Mouse (Mus musculus) embryo, embryonic 11.5 days (tissue): ENCODE measurements around the gene Gzmd.
"Not testable (repeated sequence)": the region's sequence is repeated elsewhere in the genome, so short reads cannot be mapped to it uniquely, and the experiment has no call there.

Experiments
- DNase-seq: peaks from one replicate; pipeline ENCODE4 v3.0.0-alpha.2; 2012; ENCODE audit warnings: low read depth, low spot score

Gzmd gene

DNA sequence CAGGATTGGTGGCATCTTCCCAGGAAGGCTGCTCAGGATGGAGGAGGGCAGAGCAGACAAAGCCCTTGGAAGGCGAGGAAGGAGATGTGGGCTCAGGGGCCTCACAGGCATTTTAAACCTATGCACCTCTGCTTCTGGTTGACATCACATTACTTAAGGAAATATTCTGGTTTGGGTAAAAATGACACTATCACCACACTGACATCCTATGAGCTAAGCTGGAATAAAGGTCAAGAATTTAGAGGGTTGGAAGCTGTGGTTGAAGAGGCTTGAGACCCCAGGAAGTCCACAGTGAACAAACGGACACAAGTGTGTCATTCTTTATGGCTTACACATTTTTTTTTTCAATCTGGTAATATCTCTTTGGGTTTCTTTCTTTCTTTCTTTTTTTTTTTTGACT is at the start of gene Gzmd:
Gzmd (minus strand) TSS at position 101 of the 400 bp plus-strand sequence.
- not testable (repeated sequence) for DNase-seq

DNA sequence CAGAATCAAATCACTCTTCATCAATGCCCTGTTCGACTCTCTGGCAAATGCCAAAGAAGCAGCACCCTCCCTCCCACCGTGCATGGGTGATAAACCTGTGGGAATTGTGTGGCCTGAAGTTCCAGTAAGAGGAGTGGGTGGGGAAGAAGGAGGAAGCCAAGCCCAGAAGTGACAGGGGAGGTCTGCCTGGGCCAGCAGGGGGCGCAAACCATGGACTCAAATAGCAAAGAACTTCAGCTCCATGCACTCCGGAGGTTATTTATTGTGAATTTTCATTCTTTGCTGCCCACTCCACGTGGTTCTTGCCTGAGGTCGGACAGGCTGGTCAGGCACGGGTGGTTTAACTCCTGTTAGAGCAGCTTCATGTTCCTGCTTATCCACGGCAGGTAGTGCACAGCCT is 45.2 kb upstream of the Gzmd start:
- DNase-seq, result peak; percentile 11

DNA sequence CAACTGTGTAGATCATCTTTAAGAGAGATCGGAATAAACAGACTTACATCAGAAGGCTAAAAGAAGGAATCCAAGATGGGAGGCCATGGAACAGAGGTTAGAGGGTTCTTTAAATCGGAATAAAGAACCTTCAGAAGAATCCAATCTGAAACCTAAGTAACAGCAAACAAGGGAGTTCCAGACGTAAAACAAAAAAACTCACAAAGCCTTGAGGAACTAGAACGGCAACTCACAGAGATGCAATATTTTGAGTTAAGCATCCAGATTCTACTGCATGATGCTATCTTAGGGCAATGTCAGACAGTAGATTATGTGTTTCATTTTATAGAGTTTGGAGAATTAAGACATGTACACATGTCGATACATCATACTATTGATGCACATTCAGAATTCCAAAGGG is 42.1 kb upstream of the Gzmd start, which contains the start of gene Gzmn:
Gzmn (minus strand) TSS at position 101 of the 400 bp plus-strand sequence.
- no peak for DNase-seq

DNA sequence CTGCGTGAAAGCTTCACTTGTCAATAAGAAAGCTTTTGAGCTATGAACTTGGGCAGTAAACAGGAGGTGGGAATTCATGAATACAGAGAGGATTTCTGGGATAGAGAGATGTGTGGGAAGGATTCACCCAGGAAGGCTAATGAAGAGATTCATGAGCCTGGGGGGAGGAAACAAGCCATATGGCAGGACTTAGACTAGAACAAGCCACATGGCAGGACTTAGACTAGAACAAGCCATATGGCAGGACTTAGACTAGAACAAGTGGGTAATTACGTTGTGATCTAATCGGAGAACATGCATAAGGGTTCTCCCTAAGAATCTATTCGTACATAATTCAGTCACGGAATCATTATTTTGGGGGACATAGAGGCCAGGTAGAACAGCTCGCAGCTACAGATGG is 41.0 kb upstream of the Gzmd start:
- DNase-seq, result no peak

GRCm38 (mm10) chr14:56172744-56173143 is 40.3 kb upstream of the Gzmd start:
- no peak for DNase-seq

DNA sequence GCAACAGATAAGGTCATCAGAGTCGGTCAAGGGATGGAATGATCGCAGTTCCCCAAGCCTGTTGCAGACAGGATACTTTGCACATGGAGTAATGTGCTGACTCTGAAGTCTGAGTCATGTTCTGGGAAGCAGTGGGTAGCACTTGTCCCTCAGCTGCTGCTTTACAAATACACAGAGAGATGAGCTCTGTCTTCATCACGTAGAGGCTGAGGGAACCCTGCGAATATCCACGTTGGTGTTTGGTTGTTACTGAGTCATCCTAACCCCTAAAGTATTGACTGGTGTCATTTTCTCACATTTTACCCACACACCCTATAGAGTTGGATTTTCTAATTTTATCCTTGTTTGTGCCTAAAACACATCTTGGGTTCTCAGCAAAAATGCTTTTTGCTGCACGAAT is 35.6 kb upstream of the Gzmd start:
- DNase-seq, result no peak

GRCm38 (mm10) chr14:56162109-56162508 is 29.7 kb upstream of the Gzmd start:
- no peak for DNase-seq

GRCm38 (mm10) chr14:56159479-56159878 is 27.1 kb upstream of the Gzmd start, which contains the start of gene Gzmg:
Gene Gzmg (minus strand): TSS chr14:56159579.
- not testable (repeated sequence) for DNase-seq

DNA sequence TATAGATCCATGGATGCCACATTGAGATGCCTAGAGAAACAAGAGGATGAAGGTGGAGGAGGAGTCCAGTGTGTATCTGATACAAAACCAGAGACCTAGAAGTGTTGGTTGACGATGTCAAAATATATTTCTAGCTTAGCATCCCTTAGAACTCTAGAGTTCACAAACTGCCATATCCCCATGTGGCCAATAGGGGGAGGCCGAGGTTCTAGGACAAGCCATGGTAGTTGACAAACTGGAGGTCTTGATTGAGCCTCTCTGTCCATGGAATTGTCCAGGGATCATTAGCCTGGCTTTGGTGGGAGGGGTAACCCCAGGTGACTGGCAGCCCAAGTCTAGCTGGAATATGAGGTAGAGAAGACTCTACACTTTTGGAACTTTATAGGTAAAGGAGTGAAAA is 22.9 kb upstream of the Gzmd start:
- no peak for DNase-seq

GRCm38 (mm10) chr14:56133675-56134074 is 1.3 kb upstream of the Gzmd start:
- not testable (repeated sequence) for DNase-seq

GRCm38 (mm10) chr14:56128341-56128740 is 4.1 kb downstream of the Gzmd start:
- no peak for DNase-seq

DNA sequence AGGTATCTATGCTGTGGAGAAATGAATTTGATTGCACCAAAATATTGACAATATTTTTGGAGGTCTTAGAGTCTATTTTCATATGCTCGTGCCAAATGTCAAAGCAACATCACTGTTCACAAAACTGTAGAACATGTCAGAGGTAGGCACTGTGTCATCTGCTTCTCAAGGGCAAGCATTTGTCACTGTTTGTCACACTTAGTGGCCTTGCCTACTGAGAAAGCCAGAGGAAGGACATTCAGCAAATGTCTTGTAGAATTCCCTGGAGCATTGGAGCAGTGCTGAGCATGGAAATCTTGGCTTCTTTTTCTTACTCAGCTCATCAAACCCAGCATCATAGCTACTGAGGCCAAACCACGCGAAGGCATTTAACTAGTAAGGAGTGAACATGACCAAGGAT is 8.9 kb downstream of the Gzmd start:
- no peak for DNase-seq

GRCm38 (mm10) chr14:56120525-56120924 is 11.9 kb downstream of the Gzmd start, which contains the start of gene Gzme:
Gene Gzme (minus strand): TSS chr14:56120625.
- DNase-seq, result no peak

DNA sequence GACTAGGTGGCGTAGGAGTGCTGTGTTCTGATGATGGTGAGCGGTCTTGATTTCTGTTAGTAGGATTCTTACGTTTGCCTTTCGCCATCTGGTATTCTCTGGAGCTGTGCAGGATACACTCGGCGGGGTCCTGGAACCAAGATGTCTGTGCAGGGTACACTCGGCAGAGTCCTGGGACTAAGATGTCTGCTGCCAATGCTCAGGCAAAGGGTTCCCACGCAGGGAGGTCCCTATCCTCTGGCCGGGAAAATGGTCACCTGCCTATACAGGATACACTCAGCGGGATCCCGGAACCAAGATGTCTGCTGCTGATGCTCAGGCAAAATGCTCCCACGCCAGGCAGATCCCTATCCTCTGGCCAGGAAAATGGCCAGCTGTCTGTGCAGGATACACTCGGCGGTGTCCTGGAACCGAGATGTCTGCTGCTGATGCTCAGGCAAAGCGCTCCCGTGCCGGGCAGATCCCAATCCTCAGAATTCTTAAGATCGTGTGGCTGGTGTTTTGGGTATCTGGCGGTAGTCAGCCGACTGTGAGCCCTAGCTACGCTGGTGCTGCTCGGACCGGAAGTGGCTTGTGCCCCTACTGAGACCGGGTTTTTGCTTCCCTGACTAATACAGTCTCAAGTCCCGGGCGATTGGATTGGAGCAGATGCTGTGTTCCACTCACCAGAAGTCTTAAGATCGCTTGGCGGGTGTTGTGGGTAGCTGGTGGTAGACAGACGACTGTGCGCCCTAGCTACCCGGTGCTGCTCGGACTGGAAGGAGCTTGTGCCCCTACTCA is 16.7 kb downstream of the Gzmd start:
- DNase-seq, result not testable (repeated sequence)

DNA sequence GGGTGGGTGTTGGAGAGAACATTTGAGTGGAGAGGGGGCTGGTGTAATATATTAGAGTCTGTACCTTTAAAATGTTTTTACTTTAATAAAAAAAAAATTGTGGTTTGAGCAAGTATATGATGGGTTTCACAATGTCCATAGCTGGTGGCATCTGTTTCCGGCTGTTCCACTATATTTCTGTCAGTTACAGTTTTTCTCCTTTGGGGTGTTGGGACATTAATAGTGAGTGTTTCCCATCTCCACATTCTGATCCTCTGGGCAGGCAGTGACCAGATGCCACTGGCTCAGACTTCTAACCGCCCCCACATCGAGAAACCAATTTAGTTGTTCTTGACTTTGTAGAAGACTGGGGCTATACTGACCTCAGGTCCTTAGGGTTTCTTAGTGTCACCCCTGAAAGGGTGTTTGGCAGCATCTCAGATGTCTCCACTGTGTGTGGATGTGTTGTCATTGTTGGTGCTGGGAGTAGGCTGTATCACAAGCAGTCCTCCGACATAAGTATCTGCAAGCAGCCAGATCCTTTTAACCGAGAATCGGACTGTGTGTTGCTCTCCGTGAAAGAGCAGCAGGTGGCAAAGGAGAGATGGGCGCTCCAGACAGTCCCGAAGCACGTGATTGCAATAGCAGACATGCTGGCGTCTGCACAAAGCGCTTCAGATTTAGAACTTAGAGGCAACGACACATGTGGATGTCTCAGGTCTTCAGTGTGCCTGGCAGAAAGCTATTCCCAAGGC is 26.8 kb downstream of the Gzmd start:
- DNase-seq, result no peak

DNA sequence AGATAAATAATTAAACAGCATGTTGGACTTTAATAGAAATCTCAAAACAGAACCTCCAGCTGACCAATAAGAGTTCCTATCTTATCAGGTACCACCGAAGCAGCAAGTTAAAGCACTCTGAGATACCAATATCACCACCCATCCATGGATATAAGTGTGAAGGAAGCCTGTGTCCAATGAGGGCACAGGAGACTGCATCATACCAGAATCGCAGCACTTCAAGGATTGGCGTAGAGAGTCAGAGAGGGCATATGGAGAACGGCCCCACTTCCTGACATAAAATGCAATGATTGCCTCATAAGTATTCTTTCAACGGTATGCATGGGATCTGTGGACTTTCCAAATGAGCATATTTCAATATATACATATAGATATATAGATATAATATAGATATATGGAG is 27.4 kb downstream of the Gzmd start:
- DNase-seq, result no peak

GRCm38 (mm10) chr14:56103452-56103851 is 29.0 kb downstream of the Gzmd start:
- no peak for DNase-seq

DNA sequence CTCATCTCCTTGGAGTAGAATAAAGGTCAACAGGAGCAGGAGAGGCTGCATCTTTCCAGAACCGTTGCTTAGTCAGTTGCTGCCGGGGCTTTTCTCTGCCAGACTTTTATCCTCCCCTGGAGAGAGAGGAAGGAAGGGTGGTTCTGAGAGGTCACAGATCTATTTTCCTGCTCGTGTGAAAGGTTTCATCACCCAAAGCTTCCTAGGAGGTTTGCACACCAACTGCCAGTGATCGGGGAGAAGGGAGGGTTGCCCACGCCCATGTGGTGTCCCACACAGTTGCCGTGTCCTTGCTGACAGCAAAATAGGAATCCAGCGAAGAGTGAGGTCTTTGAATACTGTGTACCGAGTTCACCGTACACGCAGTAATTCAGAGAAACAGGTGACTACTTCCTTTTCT is 30.0 kb downstream of the Gzmd start, which contains the start of gene Ctsg:
Ctsg (minus strand) TSS at position 189 of the 400 bp plus-strand sequence.
- DNase-seq, result no peak

GRCm38 (mm10) chr14:56098940-56099339 is 33.5 kb downstream of the Gzmd start:
- DNase-seq, result peak; percentile 3

- DNase-seq, result no peak
Observed at GRCm38 (mm10) chr14:56097597-56097996, 34.8 kb downstream of the Gzmd start.

DNA sequence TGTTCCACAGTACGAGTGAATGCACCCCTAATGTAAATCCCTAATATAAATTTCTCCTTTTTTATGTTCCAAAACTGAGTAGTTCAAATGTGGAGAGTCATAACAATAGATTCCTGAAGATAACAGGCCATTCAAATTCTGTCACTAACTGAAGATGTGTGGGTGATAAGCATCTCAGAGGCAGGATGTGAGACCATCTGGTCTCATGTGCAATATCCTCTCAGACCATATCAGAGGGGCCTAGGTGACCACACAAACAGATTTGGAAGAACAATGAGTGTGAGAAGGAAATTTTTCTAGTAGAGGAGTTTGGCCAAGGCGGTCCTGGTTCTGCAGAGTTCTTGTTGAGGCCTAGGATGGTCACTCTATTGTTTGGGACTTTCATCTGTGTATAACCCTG is 39.1 kb downstream of the Gzmd start:
- no peak for DNase-seq

GRCm38 (mm10) chr14:56086711-56087110 is 45.7 kb downstream of the Gzmd start:
- DNase-seq, result no peak

- no peak for DNase-seq
Observed at GRCm38 (mm10) chr14:56085167-56085566, 47.2 kb downstream of the Gzmd start, which contains the start of gene Mcpt8. Gene Mcpt8 (minus strand): TSS chr14:56085273.
